Mouse (Mus musculus) adrenal gland, postnatal 4 days (tissue): ENCODE measurements around the gene Lhx4. TPM values are rescaled to one million over a fixed set of nuclear protein-coding genes. Genes with fewer than 3 reads are reported as not detected.

Experiments used
- DNase-seq, 2 experiments: peaks; one replicate each; pipeline ENCODE4 v3.0.0; 2021 to 2022; ENCODE audit warnings: low spot score in 2 of 2, mixed read lengths in 2 of 2
- total RNA-seq, 2 experiments: library from RNA; stranded (reverse); gene quantifications; 2 replicates each; pipeline ENCODE4 v1.2.3; 2021

Gene Lhx4
- total RNA-seq, 2 experiments from 2014 or later: 0.06 TPM

GRCm38 (mm10) chr1:155704182-155704581, 47.3 kb downstream of the Lhx4 start:
- no peak for DNase-seq

- DNase-seq: no peak
Observed at GRCm38 (mm10) chr1:155703191-155703680, 48.2 kb downstream of the Lhx4 start.

GRCm38 (mm10) chr1:155700886-155701285, 50.6 kb downstream of the Lhx4 start:
- DNase-seq: no peak

DNA sequence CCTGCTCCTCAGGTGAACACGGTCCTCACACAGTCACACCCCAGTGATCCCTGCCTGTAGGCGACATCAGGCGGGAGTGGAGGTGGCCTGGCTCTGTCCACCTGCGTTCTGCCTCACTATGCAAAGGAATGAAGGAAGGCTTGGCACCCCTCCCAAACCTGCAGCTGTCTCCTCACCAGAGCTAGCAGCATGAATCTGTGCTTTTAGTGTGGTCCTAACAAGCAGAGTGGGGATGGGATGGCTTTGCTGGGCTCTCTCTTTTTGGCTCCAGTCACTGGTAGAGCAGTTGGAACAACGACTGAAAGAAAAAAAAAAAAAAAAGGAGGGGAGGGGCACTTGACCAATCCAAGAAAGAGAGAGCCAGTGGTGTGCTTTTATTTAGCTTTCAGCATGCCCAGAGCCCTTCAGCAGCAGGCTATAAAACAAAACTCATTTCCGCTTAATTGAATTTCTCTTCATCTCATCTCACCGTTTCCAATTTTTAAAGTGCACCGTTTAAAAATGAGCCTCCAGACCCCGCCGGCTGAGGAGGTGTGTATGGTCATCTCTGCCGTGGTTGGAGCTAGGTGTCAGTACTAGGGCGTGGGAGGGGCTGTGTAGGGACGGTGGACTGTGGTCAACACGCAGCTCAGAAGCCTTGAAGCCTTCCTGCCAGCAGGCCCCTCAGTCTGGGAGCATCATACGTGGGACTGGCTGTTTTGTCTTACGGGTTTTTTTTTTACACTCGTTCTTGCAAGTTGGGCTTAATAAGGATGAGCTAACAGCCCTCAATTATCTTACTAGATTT, 52.9 kb downstream of the Lhx4 start:
- DNase-seq: no peak

GRCm38 (mm10) chr1:155693443-155693842, 58.0 kb downstream of the Lhx4 start:
- no peak for DNase-seq

DNA sequence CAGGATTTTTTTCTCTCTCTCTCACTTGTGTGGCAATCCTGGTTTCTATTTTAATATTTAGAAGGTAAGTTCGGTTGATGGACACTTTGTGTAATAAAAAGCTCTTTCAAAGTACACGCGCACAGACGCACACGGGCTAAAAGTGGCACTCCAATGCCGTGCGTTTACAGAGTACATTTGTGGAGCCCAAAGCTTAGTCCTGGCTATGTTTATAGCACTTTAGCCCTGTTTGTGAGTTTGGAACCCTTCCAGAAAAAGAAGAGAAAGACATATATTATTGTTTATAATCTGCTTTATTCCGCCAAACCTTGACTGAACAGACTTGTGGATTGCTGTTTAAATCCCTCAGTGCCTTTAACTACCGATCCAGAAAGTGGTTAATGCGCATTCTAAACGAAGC, 58.5 kb downstream of the Lhx4 start:
- no peak for DNase-seq

DNA sequence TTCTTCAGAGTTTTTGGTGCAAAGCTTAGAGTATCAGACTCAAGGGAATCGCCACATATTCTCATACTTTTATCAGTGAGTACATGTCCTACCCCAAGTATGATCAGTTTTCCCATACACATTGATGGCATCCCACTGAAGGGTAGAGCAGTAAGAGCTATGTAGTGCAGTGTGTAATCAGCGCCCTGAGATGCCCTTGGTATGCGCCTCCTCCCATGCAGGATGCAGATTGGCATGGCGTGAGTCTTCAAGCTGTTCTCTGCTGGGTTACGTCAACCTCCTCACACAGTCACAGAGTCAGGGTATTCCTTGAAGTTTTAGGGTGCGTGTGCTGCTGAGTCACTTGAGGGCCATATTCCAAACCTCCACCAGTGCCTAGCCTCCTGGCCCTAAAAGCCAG, 59.3 kb downstream of the Lhx4 start:
- DNase-seq: no peak

DNA sequence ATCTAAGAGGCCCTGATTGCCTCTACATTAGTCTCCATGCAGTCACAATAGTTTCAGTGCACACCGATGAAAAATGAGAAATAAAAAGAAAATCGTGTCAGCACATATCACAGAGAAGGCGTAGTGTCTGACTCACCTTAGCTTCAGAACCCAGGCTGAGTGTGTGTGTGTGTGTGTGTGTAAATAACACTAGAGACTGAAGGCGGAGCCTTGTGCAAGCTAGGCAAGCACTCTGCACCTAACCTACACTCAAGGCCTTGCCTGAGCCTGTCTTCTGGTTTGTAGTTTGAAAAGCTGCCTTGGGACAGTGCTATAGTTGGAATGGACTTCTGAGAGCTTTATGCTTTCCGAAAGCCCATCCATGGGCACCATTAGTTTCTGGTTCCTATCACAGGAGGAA, 61.9 kb downstream of the Lhx4 start:
- no peak for DNase-seq

DNA sequence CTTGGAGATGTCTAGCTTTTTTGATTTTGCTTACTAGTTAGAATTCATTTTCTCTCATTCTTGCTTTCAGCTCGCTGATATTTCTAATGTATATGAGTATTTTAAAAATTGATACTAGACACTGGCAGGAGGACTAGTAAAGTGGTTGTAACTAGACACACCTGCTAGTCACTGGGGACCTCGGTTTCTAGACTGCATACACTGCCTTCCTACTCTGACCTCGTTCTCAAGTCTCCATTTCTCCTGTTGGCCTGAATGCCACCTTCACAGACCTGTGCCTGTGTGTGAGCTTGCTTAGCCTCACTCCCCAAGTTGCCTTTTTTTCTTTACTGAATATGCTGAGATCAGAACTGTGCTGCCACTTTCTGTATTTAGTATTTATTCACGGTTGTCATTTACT, 62.3 kb downstream of the Lhx4 start:
- no peak for DNase-seq

DNA sequence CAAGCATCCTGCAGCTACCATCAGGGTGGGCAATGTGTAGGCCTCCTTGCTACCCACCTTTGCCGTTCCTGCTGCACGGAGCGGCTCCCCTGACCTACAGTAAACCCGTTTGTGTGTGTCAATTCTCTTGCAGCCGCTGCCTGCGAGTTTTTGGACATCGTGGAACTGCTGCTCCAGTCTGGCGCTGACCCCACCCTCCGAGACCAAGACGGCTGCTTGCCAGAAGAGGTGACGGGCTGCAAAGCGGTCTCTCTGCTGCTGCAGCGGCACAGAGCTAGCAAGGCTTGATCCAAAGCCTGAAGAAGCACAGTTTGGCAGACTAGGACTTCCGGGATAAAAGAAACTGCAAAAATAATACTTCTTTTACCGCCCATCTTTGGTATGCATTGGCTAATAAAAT, 64.7 kb downstream of the Lhx4 start:
- no peak for DNase-seq

DNA sequence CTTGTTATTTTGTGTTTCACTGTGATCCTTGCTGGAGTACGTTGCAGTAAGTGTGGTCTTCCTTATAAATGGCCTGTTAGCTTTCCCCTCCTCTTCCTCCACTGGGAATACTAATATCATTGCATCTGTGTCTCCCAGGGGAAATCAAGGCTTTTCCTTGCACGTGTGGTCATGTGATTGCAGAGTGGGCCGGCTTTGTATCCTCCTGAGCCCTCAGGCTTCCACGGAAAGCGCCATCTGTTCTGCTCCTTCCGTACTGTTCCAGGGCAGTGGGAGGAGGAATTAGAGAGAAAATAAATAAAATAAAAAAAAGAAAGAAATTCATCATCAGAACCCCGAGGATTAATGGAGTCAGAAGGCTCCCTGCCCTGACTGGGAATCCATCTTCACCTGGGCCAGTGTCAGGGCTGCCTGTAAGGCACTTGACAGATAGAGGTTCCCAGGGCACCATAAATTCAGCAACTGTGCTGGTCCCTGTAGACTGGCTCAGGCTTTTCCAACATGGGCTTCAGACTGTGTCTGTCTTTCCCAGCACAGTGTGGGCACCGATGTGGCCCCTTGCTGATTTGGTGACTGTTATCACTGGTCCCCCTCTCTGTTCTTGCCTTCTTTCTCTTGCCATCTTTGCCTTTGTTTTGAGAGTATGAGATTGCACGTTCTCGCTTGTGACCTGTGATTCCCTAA, 70.2 kb downstream of the Lhx4 start:
- no peak for DNase-seq

- DNase-seq: no peak
Observed at GRCm38 (mm10) chr1:155675570-155675969, 75.9 kb downstream of the Lhx4 start.

- no peak for DNase-seq
Observed at GRCm38 (mm10) chr1:155663994-155664393, 87.5 kb downstream of the Lhx4 start.

- no peak for DNase-seq
Observed at GRCm38 (mm10) chr1:155656321-155656720, 95.2 kb downstream of the Lhx4 start.

DNA sequence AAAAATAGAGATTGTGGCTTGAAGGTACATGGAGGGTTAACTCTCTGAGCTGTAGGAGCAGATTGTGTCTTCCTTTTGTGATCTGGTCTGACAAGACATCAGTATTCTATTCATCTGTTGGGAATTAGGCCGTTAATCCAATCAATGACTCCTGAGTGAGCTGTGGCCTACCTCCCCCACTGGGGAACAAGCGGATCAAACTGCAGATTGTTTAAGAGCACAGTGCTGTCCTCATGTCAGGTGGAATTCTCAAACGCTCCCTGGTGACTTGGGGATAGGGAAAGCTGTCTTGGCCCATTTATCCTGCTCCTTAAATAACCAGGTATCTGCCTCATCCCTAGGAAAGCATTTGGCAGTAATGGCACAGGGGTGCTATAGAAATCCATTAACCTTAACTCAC, 96.5 kb downstream of the Lhx4 start:
- DNase-seq: no peak

DNA sequence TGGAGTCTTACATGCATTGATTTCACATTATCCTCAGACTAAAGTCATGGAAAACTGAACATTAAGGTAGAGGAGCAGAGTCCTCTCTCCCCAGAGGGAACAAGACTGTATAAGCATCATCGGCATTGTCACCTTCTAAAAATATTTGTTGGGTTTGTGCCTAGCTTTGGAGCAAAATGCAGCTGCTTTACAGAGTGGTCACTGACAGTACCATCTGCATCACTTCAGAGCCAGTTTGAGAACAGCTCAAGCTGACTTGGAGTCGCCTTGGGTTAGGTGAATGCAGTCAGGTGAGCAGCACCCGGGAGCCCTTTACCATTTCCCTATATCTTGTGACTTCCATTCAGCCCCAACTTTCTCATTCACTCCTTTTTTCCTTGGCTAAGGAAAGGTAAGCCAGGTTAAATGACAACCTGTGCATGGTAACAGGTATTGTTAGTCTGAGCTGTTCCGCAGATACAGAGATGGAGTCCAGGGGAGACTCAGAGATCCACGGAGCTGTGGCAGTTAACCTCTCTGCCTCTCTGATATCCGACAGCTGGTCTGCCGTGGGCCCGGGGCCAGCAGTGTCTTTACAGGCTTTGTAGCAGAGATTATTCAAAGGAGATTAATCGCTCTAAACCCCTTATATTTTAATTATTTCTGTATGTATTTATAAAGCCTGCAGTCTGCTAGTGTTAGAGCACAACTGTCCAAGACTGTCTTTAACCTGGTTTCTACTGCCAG, 101.2 kb downstream of the Lhx4 start:
- DNase-seq: no peak

Other genes starting within 250 kb of the Lhx4 start
- gene Acbd6, start 193.6 kb downstream of the Lhx4 start, total RNA-seq: 10 to 100 TPM; 90.1 to 95.7 TPM
- 10 to 100 TPM; 69.3 to 82.2 TPM for gene Qsox1, start 61.2 kb upstream of the Lhx4 start, total RNA-seq
- 10 to 100 TPM; 33.5 to 37.9 TPM for gene Cep350, start 221.6 kb upstream of the Lhx4 start, total RNA-seq